Mouse (Mus musculus) adrenal gland, adult (tissue): ENCODE measurements around the gene Abcc6.

Experiments used
- DNase-seq, 2 experiments: peaks; one replicate each; pipeline ENCODE4 v3.0.0; 2022 to 2023; ENCODE audit warnings: low spot score in 1 of 2; ENCODE audit not compliant: inconsistent age in 2 of 2

Gene Abcc6

GRCm38 (mm10) chr7:46030145-46030488 is at the start of gene Abcc6:
Abcc6 (minus strand) TSS chr7:46030302.
- no peak for DNase-seq

GRCm38 (mm10) chr7:46077675-46078074 is 47.6 kb upstream of the Abcc6 start:
- no peak for DNase-seq

GRCm38 (mm10) chr7:46076844-46077243 is 46.7 kb upstream of the Abcc6 start:
- no peak for DNase-seq

DNA sequence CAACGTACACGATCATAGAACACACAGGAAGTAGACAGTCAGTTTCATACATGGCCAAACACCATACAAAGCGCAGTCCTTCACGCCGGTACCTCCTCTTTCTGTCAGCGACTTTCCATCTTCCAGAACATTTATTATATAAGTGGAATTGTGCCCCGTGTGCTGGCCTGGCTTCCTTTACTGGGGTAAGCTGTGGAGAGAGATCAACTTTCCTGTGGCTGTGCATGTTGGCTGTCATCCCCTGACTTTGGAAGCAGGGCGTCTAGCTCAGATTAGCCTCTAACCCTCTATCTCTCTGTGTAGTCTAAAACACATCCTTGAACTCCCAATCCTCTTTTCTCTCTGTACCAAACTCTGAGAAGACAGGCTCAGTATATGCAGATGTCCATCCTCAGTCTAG is 38.7 kb upstream of the Abcc6 start:
- no peak for DNase-seq

DNA sequence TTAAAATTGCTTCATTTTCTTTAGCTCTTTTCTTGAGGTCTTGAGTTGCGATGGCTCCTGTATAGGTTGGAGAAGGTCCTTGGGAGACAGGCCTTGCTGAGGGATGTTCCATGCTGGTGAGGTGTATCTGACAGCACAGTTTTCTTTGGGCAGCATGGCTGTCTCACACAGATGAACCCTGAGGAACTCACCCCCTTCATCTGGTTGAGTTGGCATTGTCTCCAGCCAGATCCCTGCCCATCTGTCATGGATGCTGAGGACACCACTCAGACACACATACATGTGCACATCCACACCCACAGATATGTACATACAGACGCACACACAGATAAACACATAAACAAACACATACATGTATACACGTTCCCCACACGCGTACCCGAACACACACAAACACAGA is 33.2 kb upstream of the Abcc6 start:
- no peak for DNase-seq

GRCm38 (mm10) chr7:46061614-46062013 is 31.5 kb upstream of the Abcc6 start:
- no peak for DNase-seq

DNA sequence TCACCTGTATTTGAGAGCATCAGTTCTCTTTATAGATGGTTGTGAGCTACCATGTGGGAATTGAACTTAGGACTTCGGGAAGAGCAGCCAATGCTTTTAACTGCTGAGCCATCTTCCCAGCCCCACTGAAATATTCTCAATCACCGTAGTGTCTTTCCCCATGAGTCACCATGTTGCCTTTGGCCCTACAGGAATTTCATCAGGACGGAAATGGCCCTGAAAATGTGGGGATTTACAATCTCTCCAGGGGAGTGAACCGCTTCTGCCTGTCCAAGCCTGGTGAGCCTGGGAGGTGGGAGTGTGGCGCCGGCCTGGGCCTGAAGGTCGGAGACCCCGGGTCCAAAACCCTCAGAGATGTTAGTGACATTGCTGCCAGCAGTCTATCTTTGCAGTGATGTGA is 30.6 kb upstream of the Abcc6 start:
- DNase-seq: peak; percentile 12 to 81

GRCm38 (mm10) chr7:46058882-46059281 is 28.8 kb upstream of the Abcc6 start:
- no peak for DNase-seq

DNA sequence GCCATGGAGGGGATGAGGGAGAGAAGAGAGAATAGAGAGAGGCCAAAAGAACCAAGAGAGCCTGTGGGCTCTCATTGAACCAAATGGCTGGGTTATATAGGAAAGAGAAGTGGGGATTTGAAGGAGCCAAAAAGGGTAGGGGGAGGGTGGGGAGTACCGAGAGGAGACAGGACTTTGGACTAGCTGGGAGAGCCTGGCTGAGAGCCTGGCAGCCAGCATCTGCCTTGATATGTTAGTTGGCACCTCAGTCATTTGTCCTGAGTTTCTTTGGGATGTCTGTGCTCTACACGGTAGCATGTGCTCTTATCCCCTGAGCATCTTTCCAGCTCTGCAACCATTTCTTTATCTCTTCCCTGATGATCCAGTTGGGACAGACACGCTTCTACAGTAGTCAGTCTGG is 23.5 kb upstream of the Abcc6 start:
- DNase-seq: no peak

DNA sequence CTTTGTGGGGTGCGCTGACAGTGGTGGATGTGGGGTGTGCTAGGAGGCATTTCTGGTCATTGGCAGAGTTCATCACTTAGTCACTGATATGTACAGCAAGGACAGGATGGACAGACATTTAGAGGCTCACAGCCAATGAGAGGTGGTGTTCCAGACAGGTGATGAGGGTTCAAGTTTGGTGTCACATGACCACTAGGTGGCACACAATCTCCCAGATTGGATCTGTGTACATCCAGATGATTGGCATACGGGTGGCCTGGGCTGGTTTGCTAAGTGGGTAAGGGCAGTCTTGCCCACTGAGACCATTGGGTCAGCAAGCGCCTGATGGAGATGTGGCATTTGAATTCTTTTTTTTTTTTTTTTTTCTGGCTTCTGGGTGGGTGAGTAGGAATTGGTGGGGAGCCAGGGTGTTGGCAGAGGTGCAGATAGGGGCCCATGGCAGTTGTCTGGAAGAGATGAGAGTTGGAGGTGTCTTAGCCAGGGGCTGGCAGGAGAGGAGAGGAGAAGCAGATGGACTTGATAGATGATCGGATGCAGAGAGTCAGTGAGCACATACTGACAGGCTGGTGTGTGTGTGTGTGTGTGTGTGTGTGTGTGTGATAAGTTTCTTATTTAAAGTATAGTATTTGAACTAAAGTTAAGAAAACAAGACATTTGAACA is 22.2 kb upstream of the Abcc6 start:
- peak in 1 of 2 experiments; percentile 38 for DNase-seq

- DNase-seq: no peak
Measured at GRCm38 (mm10) chr7:46049981-46050380, 19.9 kb upstream of the Abcc6 start.

DNA sequence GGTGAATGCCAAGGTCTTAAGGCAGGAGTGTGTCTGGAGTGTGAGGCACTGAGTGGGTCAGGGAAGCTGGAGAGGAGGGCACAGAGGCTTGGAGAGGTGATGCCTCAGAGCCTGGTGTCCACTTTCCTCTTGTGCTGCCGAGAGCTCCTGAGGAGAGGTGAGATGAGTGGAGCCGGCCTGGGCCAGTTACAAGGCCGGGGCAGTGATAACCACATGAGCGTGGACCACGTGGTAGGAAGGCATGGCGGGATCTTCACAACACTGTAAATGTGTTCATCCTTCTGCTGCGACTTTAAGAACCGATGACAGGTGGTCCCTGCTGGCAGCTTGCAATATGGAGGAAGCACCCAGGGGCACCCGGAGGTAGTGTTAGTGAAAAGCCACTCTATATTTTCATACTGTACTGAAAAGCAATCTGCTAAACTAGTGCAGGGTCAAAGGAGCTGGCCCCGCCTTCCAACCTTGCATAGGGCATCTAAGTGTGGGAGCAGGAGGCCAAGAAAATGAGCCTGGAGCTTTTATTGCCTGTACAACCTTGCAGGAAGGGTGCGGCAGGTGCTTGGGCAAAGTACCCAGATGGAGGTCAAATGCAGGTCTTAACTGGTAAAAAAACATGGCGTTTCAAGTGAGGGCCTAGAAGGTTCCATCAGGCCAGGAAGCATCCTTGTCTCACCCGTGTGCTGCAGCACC is 17.9 kb upstream of the Abcc6 start:
- DNase-seq: no peak

- DNase-seq: no peak
Measured at GRCm38 (mm10) chr7:46045882-46046281, 15.8 kb upstream of the Abcc6 start.

DNA sequence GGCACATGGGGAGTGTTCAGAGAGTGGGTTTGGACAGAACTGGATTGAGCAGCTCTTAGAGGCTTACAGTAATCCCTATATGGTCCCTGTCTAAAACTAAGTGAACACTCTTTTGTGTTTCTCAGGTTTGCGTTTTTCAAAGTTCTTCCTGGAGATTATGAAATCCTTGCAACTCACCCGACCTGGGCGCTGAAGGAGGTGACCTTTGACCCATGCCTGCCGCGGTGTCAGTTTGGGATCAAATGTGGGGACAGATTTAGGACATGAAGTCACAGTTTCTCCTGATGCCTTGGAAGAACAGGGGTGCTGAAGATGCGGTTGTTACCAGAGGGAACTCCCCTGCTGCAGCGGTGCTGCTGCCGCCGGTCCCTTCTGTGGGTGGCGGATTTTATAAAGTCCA is 14.0 kb upstream of the Abcc6 start:
- no peak for DNase-seq

- DNase-seq: no peak
Measured at GRCm38 (mm10) chr7:46039873-46040272, 9.8 kb upstream of the Abcc6 start.

DNA sequence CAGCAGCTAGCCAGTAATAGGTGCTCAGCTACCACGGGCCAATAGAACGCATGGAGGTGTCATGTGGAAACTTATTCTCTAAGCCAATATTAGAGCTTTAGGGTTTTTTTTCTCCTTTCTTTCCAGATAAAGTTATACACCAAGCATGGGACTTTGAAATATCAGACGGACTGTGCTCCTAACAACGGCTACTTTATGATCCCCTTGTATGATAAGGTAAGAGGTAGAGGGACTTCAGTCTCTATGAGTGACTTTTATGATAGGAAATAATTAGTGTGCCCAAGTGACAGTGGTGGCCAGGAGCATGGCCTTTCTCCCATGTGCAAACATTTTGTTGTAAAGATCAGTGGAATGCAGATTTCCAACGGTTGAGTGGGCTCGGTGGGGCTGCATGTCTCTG is 7.3 kb upstream of the Abcc6 start:
- no peak for DNase-seq

GRCm38 (mm10) chr7:46035468-46035867 is 5.4 kb upstream of the Abcc6 start:
- no peak for DNase-seq

DNA sequence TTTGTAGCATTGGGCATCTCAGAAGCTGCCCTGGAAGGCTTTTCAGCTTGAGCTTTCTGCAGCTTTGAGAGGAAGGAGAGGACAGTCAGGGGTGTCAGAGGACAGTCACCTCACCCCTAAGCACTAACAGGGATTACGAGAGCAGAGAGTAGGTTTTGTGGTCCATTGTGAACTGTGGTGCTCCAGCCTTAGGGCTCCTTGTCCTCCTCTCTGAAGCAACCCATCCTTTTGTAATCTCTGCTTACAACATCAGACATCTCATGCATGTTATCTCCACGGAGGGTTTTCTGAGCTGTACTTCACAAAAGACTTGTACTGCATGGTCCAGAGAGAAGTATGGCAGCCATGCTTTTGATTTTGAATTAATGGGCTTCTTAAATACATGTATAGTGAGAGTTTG is 4.9 kb upstream of the Abcc6 start:
- DNase-seq: no peak

GRCm38 (mm10) chr7:46033870-46034337 is 3.8 kb upstream of the Abcc6 start:
- DNase-seq: no peak

DNA sequence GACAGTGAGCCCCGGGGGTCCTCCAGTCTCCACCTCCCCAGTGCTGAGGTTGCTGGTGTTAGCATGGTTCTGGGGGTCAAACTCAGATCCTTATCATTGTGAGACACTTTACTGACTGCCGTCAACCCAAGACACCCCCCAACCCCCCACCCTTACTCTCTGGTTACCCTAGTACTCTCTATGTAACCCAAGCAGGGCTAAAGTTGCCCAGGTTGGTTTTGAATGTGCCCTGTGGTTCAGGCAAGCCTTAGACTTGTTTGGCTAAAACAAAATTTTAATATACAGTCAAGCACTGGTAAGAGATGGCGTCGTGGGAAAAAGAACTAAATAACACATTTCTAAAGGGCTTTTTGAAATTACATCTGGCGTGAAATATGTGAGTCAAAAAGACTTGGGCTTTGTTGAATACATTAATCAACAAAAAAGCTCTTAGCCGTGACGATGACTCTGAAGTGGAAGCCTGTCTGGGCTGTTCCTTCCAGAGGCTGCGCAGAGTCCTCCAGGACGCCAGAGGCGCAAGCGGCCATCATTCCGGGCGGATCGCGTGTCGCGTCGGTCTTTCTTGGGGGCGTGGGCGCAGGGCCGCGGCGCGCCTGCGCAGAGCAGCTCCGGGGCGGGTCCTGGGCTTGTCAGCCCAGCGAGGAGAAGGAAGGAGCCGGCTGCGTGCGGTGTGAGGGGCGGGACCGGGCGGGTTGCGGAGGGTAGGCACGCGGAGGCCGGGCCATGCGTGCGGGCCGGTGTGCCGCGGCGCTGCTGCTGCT is 3.2 kb upstream of the Abcc6 start, which contains the start of gene Nomo1:
TSS of gene Nomo1 (plus strand) at position 590 of the 761 bp plus-strand sequence.
- DNase-seq: peak; percentile 97 to 99

DNA sequence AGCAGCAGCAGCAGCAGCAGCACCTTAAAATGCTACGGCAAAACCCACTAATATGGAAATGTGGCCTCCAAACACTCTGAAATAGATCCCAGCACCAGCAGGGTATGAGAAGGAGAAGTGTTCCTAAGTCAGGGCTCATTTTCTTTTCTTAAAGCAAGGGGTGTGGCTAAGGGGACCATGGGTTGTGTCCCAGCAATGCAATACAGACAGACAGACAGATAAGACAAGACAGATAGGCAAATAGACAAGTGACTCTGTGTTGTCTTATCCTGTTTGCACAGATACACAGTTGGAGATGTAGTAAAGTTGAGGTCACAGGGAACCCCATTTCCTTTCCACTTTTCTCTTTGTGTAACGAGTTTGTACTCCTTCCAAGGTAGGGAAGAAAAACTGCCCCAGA is 973 bp upstream of the Abcc6 start:
- no peak for DNase-seq
